Mouse (Mus musculus): ENCODE data around the gene Eme1.

GRCm38 (mm10) chr11:94632988-94633387 lies 20.8 kb downstream of the Eme1 start:
- no peak for TF ChIP-seq POLR2A (IDR thresholded peaks at IDR 0.05; ENCODE audit: control insufficient read depth, extremely low read depth, insufficient read depth, low read length, poor library complexity)
- no peak for TF ChIP-seq CTCF (IDR thresholded peaks at IDR 0.05; ENCODE audit: borderline replicate concordance, control insufficient read depth, extremely low read depth, insufficient read depth, low read length, poor library complexity)
